Mouse (Mus musculus): ENCODE results near the gene Sept5. TPM values are rescaled to one million over a fixed set of nuclear protein-coding genes. Genes with fewer than 3 reads are reported as not detected.

Gene Sept5
- polyA plus RNA-seq, 1 experiment from 2014 or later = 45.5 TPM

GRCm38 (mm10) chr16:18587847-18588737 is 41.7 kb downstream of the Sept5 start:
- Histone ChIP-seq H3K4me3 (peak overlapping the region; percentile 53), H3K27ac (0 out of 2 replicates have a peak overlapping the region, but pooled peaks have one; percentile 54), H3K36me3 (no peaks in the 10 kb centered on the region), H3K27me3 (peaks cover 97% of the 10 kb centered on the region), H3K4me1 (peaks cover 28% of the 10 kb centered on the region), H3K9me3 (no peaks in the 10 kb centered on the region), H3K4me2 (replicated peaks) (peak overlapping the region; percentile 82), H3K9ac (peak overlapping the region; percentile 44; the same call in 1 of the 2 replicates)
- WGBS = under 1% methylated on average over 57 of the region's 57 CpGs
- no peak for ATAC-seq (ENCODE audit: insufficient number of reproducible peaks, insufficient read depth, low FRiP score, low TSS enrichment)

- H3K4me1 ChIP-seq = peaks cover 30% of the 10 kb centered on the region
- H3K27ac ChIP-seq = peak overlapping the region; percentile 77
- peak overlapping the region; percentile 53 for H3K4me3 ChIP-seq
- H3K9ac ChIP-seq = peak overlapping the region; percentile 72
- peaks cover 99% of the 10 kb centered on the region for H3K27me3 ChIP-seq
- WGBS = 2% methylated on average over 24 of the region's 62 CpGs
- H3K36me3 ChIP-seq = no peaks in the 10 kb centered on the region
- no peak for ATAC-seq (ENCODE audit: insufficient number of reproducible peaks, insufficient read depth, low FRiP score, low TSS enrichment)
- no peaks in the 10 kb centered on the region for H3K9me3 ChIP-seq
- H3K4me2 ChIP-seq (replicated peaks) = peak overlapping the region; percentile 82
Observed at GRCm38 (mm10) chr16:18586906-18587546, 42.7 kb downstream of the Sept5 start.

- H3K4me1 ChIP-seq = peaks cover 30% of the 10 kb centered on the region
- H3K36me3 ChIP-seq = no peaks in the 10 kb centered on the region
- H3K9ac ChIP-seq = peak overlapping the region; percentile 72
- 1% methylated on average over 83 of the region's 83 CpGs for WGBS
- H3K27ac ChIP-seq = peak overlapping the region; percentile 77
- peaks cover 99% of the 10 kb centered on the region for H3K27me3 ChIP-seq
- no peak for ATAC-seq (ENCODE audit: insufficient number of reproducible peaks, insufficient read depth, low FRiP score, low TSS enrichment)
- H3K4me2 ChIP-seq (replicated peaks) = peak overlapping the region; percentile 82
- H3K9me3 ChIP-seq = no peaks in the 10 kb centered on the region
- peak overlapping the region; percentile 53 for H3K4me3 ChIP-seq
Observed at GRCm38 (mm10) chr16:18586076-18586905, 43.5 kb downstream of the Sept5 start.

- WGBS = 9% methylated on average over 10 of the region's 10 CpGs
- Histone ChIP-seq H3K27ac (no peak overlapping the region), H3K9ac (peak overlapping the region; percentile 72)
Observed at GRCm38 (mm10) chr16:18585676-18586075, 44.1 kb downstream of the Sept5 start.

GRCm38 (mm10) chr16:18584901-18585510 is 44.7 kb downstream of the Sept5 start:
- no peak overlapping the region for H3K27ac ChIP-seq
- ATAC-seq (ENCODE audit: insufficient number of reproducible peaks, insufficient read depth, low FRiP score, low TSS enrichment) = no peak
- no peaks in the 10 kb centered on the region for H3K9me3 ChIP-seq
- H3K27me3 ChIP-seq = peaks cover 99% of the 10 kb centered on the region
- peak overlapping the region; percentile 82 for H3K4me2 ChIP-seq (replicated peaks)
- peak overlapping the region; percentile 53 for H3K4me3 ChIP-seq
- 13% methylated on average over 10 of the region's 10 CpGs for WGBS
- no peaks in the 10 kb centered on the region for H3K36me3 ChIP-seq
- H3K4me1 ChIP-seq = peaks cover 29% of the 10 kb centered on the region
- peak overlapping the region; percentile 72 for H3K9ac ChIP-seq

More at GRCm38 (mm10) chr16:18585676-18586075, 44.1 kb downstream of the Sept5 start:
- ATAC-seq (ENCODE audit: insufficient number of reproducible peaks, insufficient read depth, low FRiP score, low TSS enrichment) = no peak
- H3K4me2 ChIP-seq (replicated peaks) = peak overlapping the region; percentile 82
- no peaks in the 10 kb centered on the region for H3K9me3 ChIP-seq
- peak overlapping the region; percentile 53 for H3K4me3 ChIP-seq
- H3K36me3 ChIP-seq = no peaks in the 10 kb centered on the region
- peaks cover 99% of the 10 kb centered on the region for H3K27me3 ChIP-seq
- peaks cover 31% of the 10 kb centered on the region for H3K4me1 ChIP-seq

GRCm38 (mm10) chr16:18583673-18584357 is 45.9 kb downstream of the Sept5 start:
- Histone ChIP-seq H3K27ac (no peak overlapping the region), H3K36me3 (no peaks in the 10 kb centered on the region), H3K27me3 (peaks cover 96% of the 10 kb centered on the region), H3K4me3 (no peak overlapping the region), H3K9ac (no peak overlapping the region), H3K4me1 (peaks cover 29% of the 10 kb centered on the region), H3K4me2 (replicated peaks) (peak overlapping the region; percentile 82), H3K9me3 (no peaks in the 10 kb centered on the region)
- 11% methylated on average over 10 of the region's 10 CpGs for WGBS
- no peak for ATAC-seq (ENCODE audit: insufficient number of reproducible peaks, insufficient read depth, low FRiP score, low TSS enrichment)

GRCm38 (mm10) chr16:18583169-18583568 is 46.6 kb downstream of the Sept5 start:
- Histone ChIP-seq H3K4me1 (peaks cover 29% of the 10 kb centered on the region), H3K9me3 (no peaks in the 10 kb centered on the region), H3K27me3 (peaks cover 94% of the 10 kb centered on the region), H3K36me3 (no peaks in the 10 kb centered on the region), H3K4me3 (0 out of 2 replicates have a peak overlapping the region, but pooled peaks have one; percentile 36), H3K27ac (no peak overlapping the region), H3K4me2 (replicated peaks) (peak overlapping the region; percentile 82), H3K9ac (no peak overlapping the region)
- WGBS = 14% methylated on average over 10 of the region's 10 CpGs
- no peak for ATAC-seq (ENCODE audit: insufficient number of reproducible peaks, insufficient read depth, low FRiP score, low TSS enrichment)

- Histone ChIP-seq H3K9ac (peak overlapping the region; percentile 28), H3K9me3 (no peaks in the 10 kb centered on the region), H3K36me3 (no peaks in the 10 kb centered on the region), H3K4me3 (peak overlapping the region; percentile 36), H3K27me3 (peaks cover 92% of the 10 kb centered on the region), H3K4me1 (peaks cover 29% of the 10 kb centered on the region), H3K4me2 (replicated peaks) (peak overlapping the region; percentile 82), H3K27ac (0 out of 2 replicates have a peak overlapping the region, but pooled peaks have one; percentile 41)
- 2% methylated on average over 66 of the region's 67 CpGs for WGBS
- no peak for ATAC-seq (ENCODE audit: insufficient number of reproducible peaks, insufficient read depth, low FRiP score, low TSS enrichment)
Observed at GRCm38 (mm10) chr16:18582426-18583148, 47.2 kb downstream of the Sept5 start.

GRCm38 (mm10) chr16:18581623-18582205 is 48.0 kb downstream of the Sept5 start:
- Histone ChIP-seq H3K4me3 (peak overlapping the region; percentile 36), H3K4me1 (peaks cover 36% of the 10 kb centered on the region), H3K27ac (0 out of 2 replicates have a peak overlapping the region, but pooled peaks have one; percentile 41)

More at GRCm38 (mm10) chr16:18581623-18582205, 48.0 kb downstream of the Sept5 start:
- WGBS = 2% methylated on average over 45 of the region's 66 CpGs
- H3K9me3 ChIP-seq = no peaks in the 10 kb centered on the region
- H3K9ac ChIP-seq = peak overlapping the region; percentile 28; the same call in 1 of the 2 replicates
- H3K27me3 ChIP-seq = peaks cover 84% of the 10 kb centered on the region
- no peak for ATAC-seq (ENCODE audit: insufficient number of reproducible peaks, insufficient read depth, low FRiP score, low TSS enrichment)
- no peaks in the 10 kb centered on the region for H3K36me3 ChIP-seq
- H3K4me2 ChIP-seq (replicated peaks) = peak overlapping the region; percentile 82

Data from embryonic facial prominence, embryonic 12.5 days (tissue).